Mouse (Mus musculus): ENCODE results near the gene Cd274. TPM values are rescaled to one million over a fixed set of nuclear protein-coding genes. Genes with fewer than 3 reads are reported as not detected.

The Cd274 gene
- total and polyA plus RNA-seq, 3 experiments = 6.7 to 15.9 (median 7.4) TPM

- 0 out of 2 replicates have a peak, but pooled peaks have one; percentile 10 for TF ChIP-seq ELF1 (IDR thresholded peaks at IDR 0.05; ENCODE audit: low read depth, low read length)
- TF ChIP-seq MEF2A (IDR thresholded peaks at IDR 0.05; ENCODE audit: borderline replicate concordance, low read depth, low read length) = peak; percentile 82; the same call in 1 of the 2 replicates
- TF ChIP-seq SIN3A (IDR thresholded peaks at IDR 0.05; ENCODE audit: low read length) = peak; percentile 89
- peak; percentile 98 for TF ChIP-seq RCOR1 (conservative IDR thresholded peaks at IDR 0.05; ENCODE audit: low read depth, low read length)
- peak; percentile 94 for TF ChIP-seq TCF12 (IDR thresholded peaks at IDR 0.05; ENCODE audit: low read depth, low read length)
- TF ChIP-seq BHLHE40 (IDR thresholded peaks at IDR 0.05; ENCODE audit: low read depth, low read length) = peak; percentile 82
- TF ChIP-seq TBP (conservative IDR thresholded peaks at IDR 0.05; ENCODE audit: low read depth, low read length) = no peak
- peak; percentile 89 for TF ChIP-seq JUN (IDR thresholded peaks at IDR 0.05; ENCODE audit: insufficient read depth, low read depth, low read length)
- TF ChIP-seq IRF4 (IDR thresholded peaks at IDR 0.05; ENCODE audit: low read depth, low read length) = peak; percentile 99
- no peak for TF ChIP-seq ZMIZ1 (IDR thresholded peaks at IDR 0.05; ENCODE audit: low read depth, low read length)
- TF ChIP-seq CHD1 (IDR thresholded peaks at IDR 0.05; ENCODE audit: low read depth, low read length) = 0 out of 2 replicates have a peak, but pooled peaks have one; percentile 28
- TF ChIP-seq HCFC1 (IDR thresholded peaks at IDR 0.05; ENCODE audit: low read depth, low read length) = peak; percentile 46; the same call in 1 of the 2 replicates
- peak; percentile 95 for TF ChIP-seq EP300 (IDR thresholded peaks at IDR 0.05; ENCODE audit: low read length)
- peak; percentile 56; the same call in 1 of the 2 replicates for TF ChIP-seq MAFK (IDR thresholded peaks at IDR 0.05; ENCODE audit: insufficient replicate concordance, low read length)
- peak; percentile 92 for TF ChIP-seq CHD2 (IDR thresholded peaks at IDR 0.05; ENCODE audit: low read length)
- TF ChIP-seq ETS1 (conservative IDR thresholded peaks at IDR 0.05; ENCODE audit: low read depth, low read length) = peak; percentile 97
- TF ChIP-seq JUND (conservative IDR thresholded peaks at IDR 0.05; ENCODE audit: low read depth, low read length) = peak; percentile 87
- no peak for TF ChIP-seq CTCF (conservative IDR thresholded peaks at IDR 0.05 in 1 of 2, IDR thresholded peaks at IDR 0.05 in 1 of 2; ENCODE audit: low read depth in 2 of 2, low read length in 2 of 2)
- peak; percentile 74; the same call in 1 of the 2 replicates for TF ChIP-seq MYC (IDR thresholded peaks at IDR 0.05; ENCODE audit: low read depth, low read length)
- TF ChIP-seq NRF1 (IDR thresholded peaks at IDR 0.05; ENCODE audit: low read depth, low read length) = no peak
- no peak; the same call in 1 of the 2 replicates for TF ChIP-seq RAD21 (IDR thresholded peaks at IDR 0.05; ENCODE audit: low read depth, low read length)
- TF ChIP-seq USF2 (conservative IDR thresholded peaks at IDR 0.05; ENCODE audit: low read depth, low read length) = 0 out of 2 replicates have a peak, but pooled peaks have one; percentile 7
- TF ChIP-seq MXI1 (IDR thresholded peaks at IDR 0.05; ENCODE audit: low read depth, low read length) = peak; percentile 47; the same call in 1 of the 2 replicates
- peak; percentile 66; the same call in 1 of the 2 replicates for TF ChIP-seq MAZ (IDR thresholded peaks at IDR 0.05; ENCODE audit: low read depth, low read length)
- no peak for TF ChIP-seq USF1 (IDR thresholded peaks at IDR 0.05; ENCODE audit: low read depth, low read length)
- TF ChIP-seq MAX (IDR thresholded peaks at IDR 0.05; ENCODE audit: low read length) = peak; percentile 29; the same call in 1 of the 2 replicates
- TF ChIP-seq KAT2A (IDR thresholded peaks at IDR 0.05; ENCODE audit: insufficient replicate concordance, low read length) = 0 out of 2 replicates have a peak, but pooled peaks have one; percentile 11
- TF ChIP-seq GABPA (IDR thresholded peaks at IDR 0.05; ENCODE audit: insufficient replicate concordance, low read depth, low read length) = no peak
- peak overlapping the region; percentile 67; the same call in 1 of the 2 replicates for H3K9ac ChIP-seq (ENCODE audit: insufficient read depth, low read depth)
- peaks cover 0 to 18% of the 10 kb centered on the region in 2 experiments for H3K36me3 ChIP-seq (replicated peaks in 1 of 2; ENCODE audit: control insufficient read depth in 1 of 2, insufficient read depth in 1 of 2, low read length in 1 of 2)
- peaks cover 23% of the 10 kb centered on the region for H3K79me2 ChIP-seq (replicated peaks; ENCODE audit: control insufficient read depth, extremely low read depth, insufficient read depth, poor library complexity, severe bottlenecking)
- dilution Hi-C loops (cut with MboI; ENCODE audit: extremely low pct_ligation_motif_present, extremely low pct_unique_long_range_greater_than_20kb, low sequenced_read_pairs) = no loop called here
- peak overlapping the region; percentile 47 for H3K27ac ChIP-seq (ENCODE audit: insufficient read depth, low read depth)
- in situ Hi-C loops (cut with MboI; ENCODE audit: low pct_ligation_motif_present, low pct_unique_long_range_greater_than_20kb, low sequenced_read_pairs) = loop anchor here (5.0 to 25.0 kb wide), 3 partner anchors 57 to 578 kb away; partner anchors contain the start of genes 9930021J03Rik and Ranbp6
- no peak overlapping the region for H3K4me3 ChIP-seq (replicated peaks in 1 of 3; ENCODE audit: low read depth in 2 of 3, low read length in 2 of 3, poor library complexity in 1 of 3)
- H3K9me3 ChIP-seq (replicated peaks; ENCODE audit: low read length) = no peaks in the 10 kb centered on the region
- H3K4me1 ChIP-seq (ENCODE audit: control insufficient read depth in 1 of 2, insufficient read depth in 2 of 2) = peaks cover 21 to 50% of the 10 kb centered on the region in 2 experiments
- no peaks in the 10 kb centered on the region for H3K27me3 ChIP-seq (replicated peaks)
- peak overlapping the region; percentile 95 for H3K4me2 ChIP-seq (ENCODE audit: insufficient read depth, low read depth, poor library complexity, severe bottlenecking)
- peak; percentile 94 for DNase-seq (ENCODE audit: extremely low read depth)
Measured at GRCm38 (mm10) chr19:29365105-29365504, 2.1 kb upstream of the Cd274 start.
